Mouse (Mus musculus) forebrain, embryonic 14.5 days (tissue): ENCODE results near the gene Scn9a. TPM values are rescaled to one million over a fixed set of nuclear protein-coding genes. Genes with fewer than 3 reads are reported as not detected.

ENCODE experiments used
- ATAC-seq: fragments of 200-750 bp; cut with Nextera tagmentation; 2 replicates; pipeline ENCODE4 v1.8.0; 2017; ENCODE audit warnings: mild to moderate bottlenecking, moderate library complexity
- DNase-seq: peaks from one replicate; pipeline ENCODE4 v3.0.0-alpha.2; 2015; ENCODE audit warnings: low spot score
- H3K27ac ChIP-seq: fragments of 300-500 bp; sonication (generic); 2 replicates; pipeline ENCODE4 v1.5.1; 2014; ENCODE audit warnings: low read depth, mild to moderate bottlenecking, control low read depth, low read length, moderate library complexity
- H3K27me3 ChIP-seq: fragments of 300-500 bp; sonication (generic); replicated peaks from 2 replicates; pipeline ENCODE4 v1.6.1; 2014; ENCODE audit warnings: low read length, control low read depth, mixed read lengths; ENCODE audit not compliant: control insufficient read depth, insufficient read depth
- H3K36me3 ChIP-seq: fragments of 300-500 bp; sonication (generic); 2 replicates; pipeline ENCODE4 v1.6.1; 2014; ENCODE audit warnings: low read length, control low read depth; ENCODE audit not compliant: control insufficient read depth, insufficient read depth
- H3K4me1 ChIP-seq: fragments of 300-500 bp; sonication (generic); 2 replicates; pipeline ENCODE4 v1.6.1; 2014; ENCODE audit warnings: antibody characterized with exemption, low read length, control low read depth; ENCODE audit not compliant: control insufficient read depth, insufficient read depth
- H3K4me2 ChIP-seq: fragments of 300-500 bp; sonication (generic); 2 replicates; pipeline ENCODE4 v1.6.1; 2014; ENCODE audit warnings: mild to moderate bottlenecking, control low read depth, low read length
- H3K4me3 ChIP-seq: fragments of 300-500 bp; sonication (generic); 2 replicates; pipeline ENCODE4 v1.5.1; 2014; ENCODE audit warnings: low read depth, low read length, control low read depth
- H3K9ac ChIP-seq: fragments of 300-500 bp; sonication (generic); 2 replicates; pipeline ENCODE4 v1.6.1; 2014; ENCODE audit warnings: mild to moderate bottlenecking, low read length, control low read depth, moderate library complexity
- H3K9me3 ChIP-seq: fragments of 300-500 bp; sonication (generic); replicated peaks from 2 replicates; pipeline ENCODE4 v1.6.1; 2016; ENCODE audit warnings: low read length, control low read depth, mixed read lengths; ENCODE audit not compliant: control insufficient read depth
- whole genome bisulfite sequencing: fragments of 180-500 bp; shearing (Covaris S2); extraction: QIAGEN DNeasy Blood & Tissue Kit; methylation state at CpG from one replicate; pipeline ENCODE4 v1.1.7; 2014; 5-methylcytosine and 5-hydroxymethylcytosine counted together
- polyA plus RNA-seq: library from polyadenylated mRNA; unstranded; fragments of >200 nt; fragmentation: Nextera tagmentation; extraction: Ambion mirVana; gene quantifications from 2 replicates; pipeline ENCODE4 v1.2.1, GENCODE M21; 2014

Gene Scn9a
- polyA plus RNA-seq = 2.2 and 3.8 TPM in 2 replicates

- peak within 1 kb of the TSS; percentile 62 for H3K9ac ChIP-seq
- DNase-seq (peak; percentile 66), ATAC-seq (peak; percentile 89)
- peak within 1 kb of the TSS; percentile 72 for H3K4me2 ChIP-seq
- H3K36me3 ChIP-seq = no peaks in the 10 kb centered on the region
- no peaks in the 10 kb centered on the region for H3K9me3 ChIP-seq
- WGBS = under 1% methylated on average over 29 of the region's 29 CpGs
- H3K4me3 ChIP-seq = peak within 1 kb of the TSS; percentile 44
- no peaks in the 10 kb centered on the region for H3K27me3 ChIP-seq
- no peak within 1 kb of the TSS; the same call in 1 of the 2 replicates for H3K27ac ChIP-seq
- H3K4me1 ChIP-seq = peaks cover 5% of the 10 kb centered on the region; the same call in 1 of the 2 replicates
Measured at GRCm38 (mm10) chr2:66634580-66635359, at the start of gene Scn9a. TSS of gene Scn9a (minus strand) at chr2:66634962.

GRCm38 (mm10) chr2:66661988-66662387 is 27.2 kb upstream of the Scn9a start:
- ATAC-seq = no peak
- H3K4me2 ChIP-seq = no peak overlapping the region
- 75% methylated on average over 1 of the region's 1 CpGs for WGBS
- no peaks in the 10 kb centered on the region for H3K27me3 ChIP-seq
- H3K9ac ChIP-seq = no peak overlapping the region
- no peak overlapping the region for H3K27ac ChIP-seq
- H3K36me3 ChIP-seq = no peaks in the 10 kb centered on the region
- DNase-seq = no peak
- no peaks in the 10 kb centered on the region for H3K9me3 ChIP-seq
- no peak overlapping the region for H3K4me3 ChIP-seq
- H3K4me1 ChIP-seq = no peaks in the 10 kb centered on the region

GRCm38 (mm10) chr2:66656430-66656829 is 21.7 kb upstream of the Scn9a start:
- Histone ChIP-seq H3K27ac (no peak overlapping the region), H3K4me2 (no peak overlapping the region), H3K4me1 (no peaks in the 10 kb centered on the region), H3K4me3 (no peak overlapping the region), H3K9ac (no peak overlapping the region), H3K36me3 (no peaks in the 10 kb centered on the region), H3K27me3 (no peaks in the 10 kb centered on the region), H3K9me3 (no peaks in the 10 kb centered on the region)
- no peak for DNase-seq
- WGBS = 95% methylated on average over 3 of the region's 3 CpGs
- ATAC-seq = no peak

- H3K4me2 ChIP-seq = no peak overlapping the region
- ATAC-seq = no peak
Measured at GRCm38 (mm10) chr2:66655431-66655830, 20.7 kb upstream of the Scn9a start.

GRCm38 (mm10) chr2:66644384-66644783 is 9.6 kb upstream of the Scn9a start:
- no peak overlapping the region for H3K9ac ChIP-seq
- WGBS = 30% methylated on average over 5 of the region's 5 CpGs
- H3K4me2 ChIP-seq = no peak overlapping the region
- no peaks in the 10 kb centered on the region for H3K27me3 ChIP-seq
- no peak overlapping the region for H3K27ac ChIP-seq
- DNase-seq = peak; percentile 81
- no peaks in the 10 kb centered on the region for H3K36me3 ChIP-seq
- H3K4me1 ChIP-seq = no peaks in the 10 kb centered on the region
- H3K9me3 ChIP-seq = no peaks in the 10 kb centered on the region
- peak; percentile 65 for ATAC-seq
- no peak overlapping the region for H3K4me3 ChIP-seq

More at GRCm38 (mm10) chr2:66655431-66655830, 20.7 kb upstream of the Scn9a start:
- no peak overlapping the region for H3K9ac ChIP-seq
- H3K4me3 ChIP-seq = no peak overlapping the region
- no peak overlapping the region for H3K27ac ChIP-seq
- H3K27me3 ChIP-seq = no peaks in the 10 kb centered on the region
- 61% methylated on average over 2 of the region's 2 CpGs for WGBS
- no peaks in the 10 kb centered on the region for H3K36me3 ChIP-seq
- no peaks in the 10 kb centered on the region for H3K9me3 ChIP-seq
- DNase-seq = no peak
- H3K4me1 ChIP-seq = no peaks in the 10 kb centered on the region

- WGBS = 13% methylated on average over 5 of the region's 5 CpGs
- peak; percentile 51 for DNase-seq
Measured at GRCm38 (mm10) chr2:66632728-66633127, 2.0 kb downstream of the Scn9a start.

GRCm38 (mm10) chr2:66611091-66611490 is 23.7 kb downstream of the Scn9a start:
- no peak for ATAC-seq
- WGBS = 91% methylated on average over 7 of the region's 7 CpGs

More at GRCm38 (mm10) chr2:66632728-66633127, 2.0 kb downstream of the Scn9a start:
- Histone ChIP-seq H3K9me3 (no peaks in the 10 kb centered on the region), H3K4me1 (peaks cover 5% of the 10 kb centered on the region; the same call in 1 of the 2 replicates), H3K4me2 (peak overlapping the region; percentile 23; the same call in 1 of the 2 replicates), H3K27ac (no peak overlapping the region), H3K4me3 (no peak overlapping the region), H3K36me3 (no peaks in the 10 kb centered on the region), H3K27me3 (no peaks in the 10 kb centered on the region), H3K9ac (no peak overlapping the region)
- 0 out of 2 replicates have a peak, but pooled peaks have one; percentile 11 for ATAC-seq

GRCm38 (mm10) chr2:66597313-66597712 is 37.4 kb downstream of the Scn9a start:
- no peak for DNase-seq
- Histone ChIP-seq H3K4me3 (no peak overlapping the region), H3K4me1 (no peaks in the 10 kb centered on the region), H3K27ac (no peak overlapping the region), H3K27me3 (no peaks in the 10 kb centered on the region), H3K4me2 (no peak overlapping the region), H3K9ac (no peak overlapping the region), H3K9me3 (no peaks in the 10 kb centered on the region), H3K36me3 (no peaks in the 10 kb centered on the region)
- WGBS = 90% methylated on average over 6 of the region's 6 CpGs
- ATAC-seq = no peak

More at GRCm38 (mm10) chr2:66611091-66611490, 23.7 kb downstream of the Scn9a start:
- Histone ChIP-seq H3K4me1 (no peaks in the 10 kb centered on the region), H3K9me3 (no peaks in the 10 kb centered on the region), H3K9ac (no peak overlapping the region), H3K27me3 (no peaks in the 10 kb centered on the region), H3K36me3 (no peaks in the 10 kb centered on the region), H3K4me2 (no peak overlapping the region), H3K27ac (no peak overlapping the region), H3K4me3 (no peak overlapping the region)
- DNase-seq = no peak

- Histone ChIP-seq H3K9me3 (no peaks in the 10 kb centered on the region), H3K4me3 (no peak overlapping the region), H3K9ac (no peak overlapping the region), H3K27me3 (no peaks in the 10 kb centered on the region), H3K4me2 (no peak overlapping the region), H3K4me1 (no peaks in the 10 kb centered on the region), H3K36me3 (no peaks in the 10 kb centered on the region), H3K27ac (no peak overlapping the region)
- no peak for DNase-seq
- 90% methylated on average over 5 of the region's 5 CpGs for WGBS
- no peak for ATAC-seq
Measured at GRCm38 (mm10) chr2:66596145-66596544, 38.6 kb downstream of the Scn9a start.
